Mouse (Mus musculus) adrenal gland, postnatal 14 days (tissue): ENCODE data around the gene Sptssb. TPM values are rescaled to one million over a fixed set of nuclear protein-coding genes. Genes with fewer than 3 reads are reported as not detected.

ENCODE experiments used
- DNase-seq: peaks from one replicate; pipeline ENCODE4 v3.0.0; 2021; ENCODE audit warnings: mixed read lengths
- total RNA-seq: library from RNA; stranded (reverse); gene quantifications from 2 replicates; pipeline ENCODE4 v1.2.3, GENCODE M21; 2021

The Sptssb gene
- total RNA-seq, 1 experiment from 2014 or later: not detected

DNA sequence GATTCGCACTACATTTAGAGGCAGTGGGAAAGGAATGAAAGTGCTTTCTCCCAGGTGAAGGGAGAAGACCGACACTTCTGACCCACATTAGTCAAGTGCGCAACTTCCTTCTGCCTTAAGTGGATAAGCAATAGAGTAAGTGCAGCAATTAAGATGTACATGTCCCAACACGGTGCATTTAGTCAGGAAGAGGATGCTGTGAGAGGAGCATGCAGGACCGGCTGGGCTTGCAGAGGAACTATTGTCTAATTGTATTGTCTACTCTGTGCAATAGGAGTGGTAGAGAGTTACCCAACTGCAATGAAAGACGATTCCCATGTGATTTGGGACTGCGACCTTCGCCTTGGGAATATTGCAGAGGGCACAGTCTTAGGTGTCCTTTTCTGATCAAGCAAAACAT is 30.2 kb downstream of the Sptssb start:
- DNase-seq: no peak

DNA sequence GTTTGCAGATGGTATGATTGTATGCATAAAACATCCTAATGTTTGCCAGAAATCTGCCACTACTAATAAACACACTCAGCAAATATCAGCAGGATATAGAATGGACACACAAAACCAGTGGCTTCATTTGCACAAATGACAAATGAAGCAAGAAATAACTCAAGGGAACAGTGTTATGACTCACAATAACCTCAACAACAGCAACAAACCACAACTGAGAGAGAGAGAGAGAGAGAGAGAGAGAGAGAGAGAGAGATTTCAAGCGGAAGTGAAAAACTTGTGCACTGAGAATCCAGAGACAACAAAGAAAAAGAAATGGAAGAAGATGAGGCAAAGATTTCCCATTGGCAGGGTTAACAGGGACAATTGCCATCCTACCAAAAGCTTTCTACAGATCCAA is 35.2 kb downstream of the Sptssb start:
- no peak for DNase-seq

- no peak for DNase-seq
Observed at GRCm38 (mm10) chr3:69820614-69821013, 39.1 kb downstream of the Sptssb start.

- no peak for DNase-seq
Observed at GRCm38 (mm10) chr3:69819851-69820200, 39.9 kb downstream of the Sptssb start.

DNA sequence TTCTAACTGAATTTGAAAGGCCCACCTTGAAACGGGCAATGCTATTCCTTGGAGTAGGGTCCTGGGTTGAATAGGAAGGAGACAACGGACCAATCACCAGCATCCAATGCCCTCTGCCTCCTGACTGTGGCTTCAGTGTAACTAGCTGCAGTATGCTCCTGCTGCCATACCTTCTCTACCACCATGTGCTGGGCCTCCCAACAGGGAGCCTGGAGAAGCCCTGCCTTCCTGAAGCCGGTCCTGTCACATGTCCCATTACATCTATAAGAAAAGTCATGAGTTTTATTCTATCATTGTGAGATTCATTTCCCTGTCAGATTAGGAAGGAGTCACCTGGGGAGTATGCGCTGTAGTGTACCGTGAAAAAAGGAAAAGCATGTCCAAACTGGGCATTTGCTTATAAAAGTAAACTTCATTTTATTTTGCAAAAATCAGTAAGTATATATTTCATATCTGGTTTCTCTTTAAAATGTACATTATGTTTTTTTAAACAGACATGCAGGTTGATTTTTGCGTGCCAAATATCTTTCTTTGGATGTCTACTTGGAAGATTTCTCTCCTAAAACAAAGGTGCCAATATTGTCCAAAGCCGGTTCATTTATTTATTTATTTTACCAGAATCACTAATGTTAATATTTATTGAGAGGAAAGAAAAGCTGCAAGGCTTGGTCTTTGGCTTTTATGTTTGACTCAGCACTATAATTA is 40.4 kb downstream of the Sptssb start:
- no peak for DNase-seq

- no peak for DNase-seq
Observed at GRCm38 (mm10) chr3:69818466-69818865, 41.3 kb downstream of the Sptssb start.

GRCm38 (mm10) chr3:69816547-69816946 is 43.2 kb downstream of the Sptssb start:
- no peak for DNase-seq

- no peak for DNase-seq
Observed at GRCm38 (mm10) chr3:69813005-69813695, 46.6 kb downstream of the Sptssb start.

DNA sequence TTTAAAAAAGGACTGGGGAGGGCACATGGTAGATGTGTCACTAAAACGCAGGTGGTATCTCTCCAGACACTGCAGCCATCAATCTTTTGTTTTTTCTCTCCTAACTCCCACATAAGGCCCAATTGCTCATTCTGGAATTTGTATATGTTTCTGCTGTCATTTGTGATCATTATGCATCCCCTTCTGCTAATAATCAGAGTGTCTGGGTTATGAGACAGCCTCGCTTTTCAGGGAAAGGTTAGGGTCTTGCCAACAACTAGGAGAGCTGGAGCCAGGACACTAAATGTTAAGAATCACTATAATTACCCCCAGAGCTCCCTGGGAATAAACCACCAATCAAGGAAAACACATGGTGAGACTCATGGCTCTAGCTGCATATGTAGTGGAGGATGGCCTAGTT is 47.3 kb downstream of the Sptssb start:
- no peak for DNase-seq

DNA sequence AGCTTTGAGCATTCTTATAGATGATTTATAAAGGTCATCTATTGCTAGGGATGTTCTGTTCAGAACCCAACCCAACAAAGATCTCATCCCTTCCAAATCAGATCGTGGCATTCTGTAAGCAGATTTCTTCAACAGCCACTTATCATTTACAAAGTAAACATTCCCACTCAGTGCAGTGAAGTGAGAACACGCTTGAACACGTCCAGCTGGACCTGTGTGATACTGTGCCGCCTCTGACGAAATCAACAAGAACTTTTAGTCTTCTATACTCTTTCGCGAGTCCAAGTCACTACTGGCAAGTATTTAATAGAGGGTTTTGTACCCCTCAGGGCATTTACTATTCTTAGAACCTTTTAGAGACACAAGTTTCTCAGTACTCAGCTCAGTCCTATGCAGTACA is 51.3 kb downstream of the Sptssb start:
- DNase-seq: no peak

DNA sequence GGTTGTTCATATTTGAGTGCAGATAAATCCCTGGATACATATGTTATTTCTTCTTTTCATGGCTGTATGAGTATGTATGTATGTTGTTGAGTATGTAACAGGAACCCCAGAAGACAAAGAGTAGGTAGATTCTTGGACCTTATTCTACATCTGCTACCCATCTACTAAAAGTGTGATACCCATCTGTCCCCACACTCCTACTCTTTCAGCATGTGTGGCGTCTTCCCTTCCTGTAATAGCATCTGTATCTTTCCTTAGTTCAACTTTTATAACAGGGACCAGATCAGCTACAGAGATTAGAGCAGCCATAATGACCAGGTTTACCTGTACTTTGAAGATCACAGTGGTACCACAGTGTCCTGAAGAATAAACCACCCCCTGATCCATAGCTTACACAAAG is 56.6 kb downstream of the Sptssb start:
- no peak for DNase-seq

DNA sequence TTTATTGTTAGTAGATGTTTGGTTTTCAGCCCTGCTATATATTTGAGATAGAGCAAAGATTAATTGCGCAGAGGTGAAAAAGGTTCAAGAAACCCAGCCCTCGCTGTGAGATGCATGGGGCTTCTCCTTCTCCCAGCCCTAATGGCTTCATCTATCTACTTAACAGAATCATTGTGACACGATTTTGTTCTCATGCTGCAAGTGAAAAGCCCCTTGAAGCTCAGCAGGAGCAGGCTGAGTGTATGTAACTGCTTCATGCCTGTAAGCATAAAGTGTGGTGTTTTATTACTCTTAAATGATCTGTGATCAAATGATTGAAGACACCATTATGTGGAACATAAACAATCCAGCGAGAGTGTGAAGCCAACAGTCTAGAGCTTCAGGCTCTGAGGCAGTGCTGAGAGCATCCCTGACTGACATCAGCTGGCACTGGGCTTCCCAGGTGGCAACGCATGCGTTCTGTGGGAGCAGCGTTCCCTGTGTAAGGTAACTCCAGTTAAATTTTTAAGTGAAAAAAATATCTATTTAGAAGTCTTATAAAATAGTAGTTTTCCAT is 58.8 kb downstream of the Sptssb start:
- no peak for DNase-seq

DNA sequence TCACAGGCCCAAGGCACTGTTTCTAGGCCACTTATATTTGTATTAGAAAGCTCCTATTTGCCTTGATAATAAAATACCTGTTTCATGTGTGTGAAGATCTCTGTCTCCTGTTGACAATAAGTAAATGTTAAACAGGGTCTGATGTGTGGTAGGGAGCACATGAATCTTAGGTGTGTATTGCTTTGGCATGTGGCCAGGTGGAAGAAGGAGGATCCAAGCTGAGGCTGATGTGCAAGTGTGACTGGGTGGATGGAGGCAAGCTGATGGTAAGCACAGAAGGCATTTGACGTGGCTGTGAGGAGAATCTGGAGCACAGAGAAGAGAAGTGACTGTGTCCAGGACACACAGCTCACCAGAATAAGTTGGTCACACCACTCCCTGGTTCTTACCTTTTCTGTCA is 60.6 kb downstream of the Sptssb start:
- no peak for DNase-seq

DNA sequence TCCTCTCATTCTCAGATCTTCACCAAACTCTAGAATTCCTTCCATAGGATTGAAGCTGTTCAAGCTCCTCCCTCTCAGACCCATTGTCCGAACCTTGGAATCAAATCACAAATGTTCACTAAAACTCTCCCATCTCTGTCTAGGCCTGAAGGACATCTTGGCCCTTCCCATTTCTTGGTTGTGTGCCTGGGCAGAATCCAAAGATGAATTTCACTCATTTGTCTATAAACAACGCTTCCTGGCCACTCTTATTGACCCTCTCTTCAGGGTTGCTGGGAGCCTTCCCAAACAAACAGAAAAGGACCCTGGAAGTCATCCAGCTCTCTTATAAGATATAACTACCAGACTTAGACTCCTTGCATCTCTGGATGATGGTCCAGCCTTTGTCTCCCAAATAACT is 61.8 kb downstream of the Sptssb start:
- DNase-seq: no peak

GRCm38 (mm10) chr3:69797533-69797932 is 62.2 kb downstream of the Sptssb start:
- no peak for DNase-seq

DNA sequence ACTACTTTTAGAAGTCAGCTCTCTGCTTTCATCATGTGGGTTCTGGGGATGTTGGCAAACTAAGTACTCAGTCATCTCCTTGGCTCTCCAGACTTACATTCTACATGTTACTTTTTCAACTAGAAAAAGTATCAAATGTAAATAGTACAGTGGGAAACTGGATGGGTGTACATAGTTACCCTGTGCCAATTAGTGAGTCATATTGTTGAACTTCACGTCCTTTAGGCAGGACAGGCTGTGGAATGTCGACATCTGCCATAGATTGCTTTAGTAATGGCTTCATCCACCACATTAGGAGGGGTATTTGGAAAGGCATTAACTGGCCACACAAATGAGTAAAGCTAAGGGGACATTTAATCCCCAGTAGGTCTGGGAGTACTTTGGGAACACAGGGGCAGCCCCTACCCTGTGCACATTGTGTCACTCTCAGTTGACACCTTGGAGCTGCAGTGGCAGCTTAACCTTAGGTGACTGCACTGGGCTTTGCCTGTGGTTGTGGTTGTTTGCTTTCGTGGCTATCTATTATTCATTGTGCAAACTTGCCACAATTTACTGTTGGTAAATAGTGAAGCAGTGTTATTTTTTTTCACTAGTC is 66.8 kb downstream of the Sptssb start:
- DNase-seq: no peak

- DNase-seq: no peak
Observed at GRCm38 (mm10) chr3:69779246-69779796, 80.4 kb downstream of the Sptssb start.

DNA sequence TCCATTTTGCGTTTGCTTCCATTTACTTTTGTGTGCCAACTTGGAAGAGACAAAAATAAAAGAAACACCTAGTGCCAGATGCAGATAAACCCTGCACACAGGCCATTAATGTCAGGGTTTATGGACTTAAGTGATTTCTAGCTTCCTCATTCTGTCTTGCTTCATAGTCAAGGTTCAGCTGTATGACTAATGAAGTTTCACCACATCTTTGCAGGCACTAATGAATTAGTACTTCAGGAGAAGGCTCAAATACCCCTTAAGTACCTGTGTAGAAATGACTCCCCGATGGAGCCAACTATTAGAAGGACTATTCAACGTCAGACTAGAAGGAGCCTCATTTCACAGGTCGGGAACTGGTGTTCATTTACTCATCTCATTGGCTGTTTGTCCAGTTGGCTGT is 86.4 kb downstream of the Sptssb start:
- no peak for DNase-seq

Other genes starting within 250 kb of the Sptssb start
- gene Nmd3, start 138.0 kb downstream of the Sptssb start, total RNA-seq: 91.9 and 99.6 TPM in 2 replicates
- not detected in 2 replicates for gene Otol1, start 147.7 kb upstream of the Sptssb start, total RNA-seq